Mouse (Mus musculus) bone marrow macrophage, adult 2 months (primary cell): ENCODE data around the gene 1700001P01Rik.

Experiments
- CTCF ChIP-seq: IDR thresholded peaks from 2 replicates; pipeline ENCODE4 v1.5.1; 2012; ENCODE audit warnings: low read depth, mild to moderate bottlenecking, low read length, moderate library complexity
- POLR2A ChIP-seq: IDR thresholded peaks from 2 replicates; pipeline ENCODE4 v1.6.1; 2012; ENCODE audit warnings: mild to moderate bottlenecking, low read depth, low read length, borderline replicate concordance

DNA sequence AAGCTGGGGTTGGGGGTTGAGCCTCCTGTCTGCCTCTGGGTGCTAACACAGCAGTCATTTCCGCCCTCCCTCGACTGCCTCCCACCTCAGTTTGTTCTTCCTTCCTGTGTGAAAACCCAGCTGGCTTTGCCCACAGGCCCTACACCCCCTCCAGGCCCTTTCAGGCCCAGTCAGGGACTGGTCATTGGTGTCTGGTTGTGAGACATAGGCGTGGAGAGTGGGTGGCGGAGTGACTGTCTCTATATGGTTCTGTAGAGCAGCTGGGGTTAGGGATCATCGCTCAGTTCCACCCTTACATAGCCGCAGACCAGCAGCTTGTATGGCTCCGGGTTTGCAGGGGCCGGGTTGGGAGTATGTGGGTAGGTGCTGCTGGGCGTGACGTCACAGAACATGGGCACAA, 49.6 kb upstream of the 1700001P01Rik start:
- TF ChIP-seq CTCF (no peak), POLR2A (no peak)
